ENCODE assay signal across 8 mouse cellular contexts in genomic region chr3:69756499-69756898, GRCm38 (mm10). TPM values are rescaled to one million over a fixed set of nuclear protein-coding genes. Genes with fewer than 3 reads are reported as not detected.
A peak's percentile ranks its signal among the peaks of the same experiment; 100 is the strongest.
DNase-seq lines count a peak whose midpoint lies in the region; ATAC-seq and TF ChIP-seq lines count a peak whose summit lies in the region.

No protein-coding gene starts in this region.

- no peak overlapping the region for H3K27ac ChIP-seq in gastrocnemius, adult 2 months
- H3K27ac ChIP-seq in kidney, adult 2 months (ENCODE audit: insufficient read depth, low read depth, low read length): no peak overlapping the region
- no peak overlapping the region for H3K27ac ChIP-seq in limb, embryonic 11.5 days (replicated peaks; ENCODE audit: low read depth, low read length)
- H3K27ac ChIP-seq in thymus, adult 2 months (ENCODE audit: control insufficient read depth, insufficient read depth, low read length): no peak overlapping the region

- 16% methylated on average over 7 of the region's 7 CpGs for WGBS in kidney, adult 2 months
- 39% methylated on average over 7 of the region's 7 CpGs for WGBS in limb, embryonic 11.5 days
- 22% methylated on average over 7 of the region's 7 CpGs for WGBS in thymus, adult 2 months

- DNase-seq in CD4-positive, CD25-positive, alpha-beta regulatory T cell, adult 2 months (ENCODE audit: low read depth, low spot score): peak; percentile 73
- peak; percentile 87 for DNase-seq in R1 (ENCODE audit: low read depth, low spot score)
- DNase-seq in cerebellum, adult 9-11 months: peak; percentile 75
- peak; percentile 45 for DNase-seq in gastrocnemius, adult 2 months
- peak; percentile 67 for DNase-seq in kidney, adult 2 months
- peak; percentile 57 for DNase-seq in limb, embryonic 11.5 days (ENCODE audit: low spot score)
- peak; percentile 56 for DNase-seq in thymus, adult 2 months

- intact Hi-C loops in gastrocnemius, adult 2 months (cut with DNase I): loop anchor here (2.0 kb wide), 2 partner anchors 144 to 152 kb away; no protein-coding TSS in a partner anchor

- peaks cover 8% of the 10 kb centered on the region for H3K36me3 ChIP-seq in kidney, adult 2 months (ENCODE audit: control insufficient read depth, insufficient read depth, low read length)
- H3K36me3 ChIP-seq in limb, embryonic 11.5 days (ENCODE audit: control insufficient read depth, insufficient read depth, low read length): no peaks in the 10 kb centered on the region
- peaks cover 21% of the 10 kb centered on the region for H3K36me3 ChIP-seq in thymus, adult 2 months (ENCODE audit: control insufficient read depth, insufficient read depth, low read length)

- H3K4me3 ChIP-seq in gastrocnemius, adult 2 months: no peak overlapping the region
- no peak overlapping the region for H3K4me3 ChIP-seq in kidney, adult 2 months (ENCODE audit: insufficient read depth, low read depth, low read length)
- no peak overlapping the region for H3K4me3 ChIP-seq in limb, embryonic 11.5 days (ENCODE audit: low read depth, low read length)
- H3K4me3 ChIP-seq in thymus, adult 2 months (ENCODE audit: control insufficient read depth, insufficient read depth, low read length): no peak overlapping the region

- no peak for TF ChIP-seq POLR2A in kidney, adult 2 months (IDR thresholded peaks at IDR 0.05; ENCODE audit: low read depth, low read length)
- TF ChIP-seq POLR2A in thymus, adult 2 months (IDR thresholded peaks at IDR 0.05; ENCODE audit: control insufficient read depth, extremely low read depth, insufficient read depth, low read length, poor library complexity): no peak

- ATAC-seq in limb, embryonic 11.5 days (ENCODE audit: insufficient number of reproducible peaks, low FRiP score, low TSS enrichment, low read depth): peak; percentile 47; the same call in 1 of the 2 replicates
- peak; percentile 70; the same call in 1 of the 2 replicates for ATAC-seq in monocyte, adult 5-6 weeks (replicated peaks; ENCODE audit: insufficient number of reproducible peaks, low FRiP score, low TSS enrichment, poor library complexity, severe bottlenecking)

- H3K27me3 ChIP-seq in kidney, adult 2 months (replicated peaks; ENCODE audit: control insufficient read depth, insufficient read depth, low read length): no peaks in the 10 kb centered on the region
- H3K27me3 ChIP-seq in limb, embryonic 11.5 days (ENCODE audit: control insufficient read depth, insufficient read depth, low read length): no peaks in the 10 kb centered on the region
- H3K27me3 ChIP-seq in thymus, adult 2 months (ENCODE audit: control insufficient read depth, insufficient read depth, low read length): no peaks in the 10 kb centered on the region

- peak; percentile 92 for TF ChIP-seq CTCF in gastrocnemius, adult 2 months (IDR thresholded peaks at IDR 0.05)
- peak; percentile 45 for TF ChIP-seq CTCF in kidney, adult 2 months (conservative IDR thresholded peaks at IDR 0.05; ENCODE audit: insufficient read depth, insufficient read length, low read depth, low read length)
- no peak for TF ChIP-seq CTCF in thymus, adult 2 months (IDR thresholded peaks at IDR 0.05; ENCODE audit: borderline replicate concordance, control insufficient read depth, extremely low read depth, insufficient read depth, low read length, poor library complexity)

- H3K4me1 ChIP-seq in kidney, adult 2 months (ENCODE audit: control insufficient read depth, insufficient read depth, low read length): no peaks in the 10 kb centered on the region
- no peaks in the 10 kb centered on the region for H3K4me1 ChIP-seq in limb, embryonic 11.5 days (ENCODE audit: control insufficient read depth, insufficient read depth, low read length)
- no peaks in the 10 kb centered on the region for H3K4me1 ChIP-seq in thymus, adult 2 months (replicated peaks; ENCODE audit: control insufficient read depth, insufficient read depth, low read length)

- H3K9me3 ChIP-seq in limb, embryonic 11.5 days (ENCODE audit: control insufficient read depth, low read length): no peaks in the 10 kb centered on the region

- H3K9ac ChIP-seq in limb, embryonic 11.5 days (ENCODE audit: low read length): no peak overlapping the region

- no peak overlapping the region for H3K4me2 ChIP-seq in limb, embryonic 11.5 days (ENCODE audit: low read depth, severe bottlenecking)

RNA-seq across cellular contexts. Expression of gene Nmd3, which starts 34.7 kb away (rescaled TPM):
- total RNA-seq in gastrocnemius, adult 2 months (2021): 10 to 100 TPM; 31.9 to 33.8 TPM
- polyA plus RNA-seq in kidney, adult 2 months (2012; rRNA removed): 32.0 and 33.2 TPM in 2 replicates
- 140 and 145 TPM in 2 replicates for polyA plus RNA-seq in limb, embryonic 11.5 days (2014; fragmentation: Nextera tagmentation; extraction: Ambion mirVana)
- 52.2 to 127 TPM (median 83.2 TPM) in 3 replicates for total RNA-seq in monocyte, adult 5-6 weeks (2017)
- polyA plus RNA-seq in thymus, adult 2 months (2012; rRNA removed): 57.6 and 65.3 TPM in 2 replicates
